Comparison of ENCODE assay signal across 17 mouse cellular contexts in the genomic region with DNA sequence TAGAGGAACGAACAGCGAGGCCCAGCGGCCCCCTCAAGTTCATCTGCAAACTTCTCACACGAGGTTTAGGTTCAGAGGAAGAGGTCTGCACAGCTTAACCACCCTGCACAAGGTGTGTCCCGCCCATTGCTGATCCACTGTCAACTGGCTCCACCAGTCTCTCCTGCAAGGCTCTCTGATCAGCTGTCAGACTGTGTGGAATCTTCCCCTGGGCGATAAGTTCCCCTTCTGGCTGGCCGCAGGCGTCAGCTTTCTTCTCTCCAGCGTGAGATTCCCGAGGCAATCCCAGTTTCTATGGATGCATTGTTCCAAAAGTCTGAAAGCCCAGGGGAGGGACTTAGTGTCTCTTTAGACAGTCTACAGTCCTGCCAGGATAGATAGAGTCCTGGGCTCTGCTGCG. TPM values are rescaled to one million over a fixed set of nuclear protein-coding genes. Genes with fewer than 3 reads are reported as not detected.
DNase-seq lines count a peak whose midpoint lies in the region; ATAC-seq and TF ChIP-seq lines count a peak whose summit lies in the region.
"Had no signal": no experiment of that assay in that cellular context is flagged by ENCODE, and none has a peak within 500 bp of the region (broad histone marks: within the 10 kb centered on the region; RNA-seq: fewer than 3 reads in every experiment).

No protein-coding gene starts in this region.

- H3K4me3 ChIP-seq in gastrocnemius, adult 2 months = peak overlapping the region; percentile 55
- H3K4me3 ChIP-seq in kidney, embryonic 16.5 days (ENCODE audit: low read length) = no peak overlapping the region
- H3K4me3 ChIP-seq in limb, embryonic 12.5 days (replicated peaks) = no peak overlapping the region
- H3K4me3 ChIP-seq: kidney, embryonic 15.5 days; liver, embryonic 15.5 days; neural tube, embryonic 12.5 days; stomach, embryonic 15.5 days had no signal

- no peaks in the 10 kb centered on the region for H3K36me3 ChIP-seq in kidney, embryonic 16.5 days (ENCODE audit: insufficient read depth, low read length)
- no peaks in the 10 kb centered on the region for H3K36me3 ChIP-seq in limb, embryonic 12.5 days
- H3K36me3 ChIP-seq: kidney, embryonic 15.5 days; liver, embryonic 15.5 days; neural tube, embryonic 12.5 days; stomach, embryonic 15.5 days had no signal

- H3K9me3 ChIP-seq in kidney, embryonic 16.5 days (ENCODE audit: low read length) = no peaks in the 10 kb centered on the region
- H3K9me3 ChIP-seq in limb, embryonic 12.5 days = no peaks in the 10 kb centered on the region
- H3K9me3 ChIP-seq: G1E; kidney, embryonic 15.5 days; liver, embryonic 15.5 days; neural tube, embryonic 12.5 days; stomach, embryonic 15.5 days had no signal

- 0 out of 2 replicates have a peak, but pooled peaks cover 3% of the 10 kb centered on the region for H3K4me1 ChIP-seq in kidney, embryonic 16.5 days (ENCODE audit: insufficient read depth, low read length)
- H3K4me1 ChIP-seq in limb, embryonic 12.5 days (replicated peaks) = peaks cover 6% of the 10 kb centered on the region; the same call in 1 of the 2 replicates
- H3K4me1 ChIP-seq: stomach, embryonic 15.5 days had no signal

- peak overlapping the region; percentile 92 for H3K27ac ChIP-seq in gastrocnemius, adult 2 months
- no peak overlapping the region for H3K27ac ChIP-seq in kidney, embryonic 16.5 days (ENCODE audit: low read length)
- 0 out of 2 replicates have a peak overlapping the region, but pooled peaks have one; percentile 7 for H3K27ac ChIP-seq in limb, embryonic 12.5 days
- H3K27ac ChIP-seq: kidney, embryonic 15.5 days; liver, embryonic 15.5 days; neural tube, embryonic 12.5 days; stomach, embryonic 15.5 days had no signal

- no peaks in the 10 kb centered on the region for H3K27me3 ChIP-seq in kidney, embryonic 16.5 days (ENCODE audit: insufficient read depth, low read length)
- no peaks in the 10 kb centered on the region for H3K27me3 ChIP-seq in limb, embryonic 12.5 days
- H3K27me3 ChIP-seq: kidney, embryonic 15.5 days; stomach, embryonic 15.5 days had no signal

- WGBS in kidney, embryonic 16.5 days = 68% methylated on average over 11 of the region's 11 CpGs
- WGBS in limb, embryonic 12.5 days = 65% methylated on average over 11 of the region's 11 CpGs

- no peak for TF ChIP-seq CTCF in gastrocnemius, adult 2 months (IDR thresholded peaks at IDR 0.05)

- intact Hi-C loops in gastrocnemius, adult 2 months (cut with DNase I) = no loop called here

- no peak for DNase-seq in gastrocnemius, adult 2 months
- DNase-seq in gastrocnemius, adult 18-20 months (ENCODE audit: low spot score) = no peak
- DNase-seq in kidney, postnatal 10 days = peak; percentile 3
- DNase-seq in ZHBTc4 (ENCODE audit: low read depth, low spot score) = peak; percentile 89
- DNase-seq: B cell, adult 2 months; cerebellum, adult 18-20 months had no signal

- no peak overlapping the region for H3K4me2 ChIP-seq in kidney, embryonic 16.5 days (replicated peaks; ENCODE audit: low read depth, low read length)
- H3K4me2 ChIP-seq in limb, embryonic 12.5 days = no peak overlapping the region
- H3K4me2 ChIP-seq: kidney, embryonic 15.5 days; midbrain, embryonic 11.5 days; neural tube, embryonic 12.5 days; stomach, embryonic 15.5 days had no signal

- H3K9ac ChIP-seq in kidney, embryonic 16.5 days (replicated peaks; ENCODE audit: low read length) = no peak overlapping the region
- 0 out of 2 replicates have a peak overlapping the region, but pooled peaks have one; percentile 23 for H3K9ac ChIP-seq in limb, embryonic 12.5 days (replicated peaks)
- H3K9ac ChIP-seq: kidney, embryonic 15.5 days; liver, embryonic 15.5 days; neural tube, embryonic 12.5 days; stomach, embryonic 15.5 days had no signal

- ATAC-seq in kidney, embryonic 16.5 days (ENCODE audit: low FRiP score, low TSS enrichment) = no peak
- ATAC-seq in limb, embryonic 12.5 days (ENCODE audit: insufficient number of reproducible peaks, insufficient read depth, low FRiP score, low TSS enrichment, low read depth) = no peak
- no peak for ATAC-seq in CD4-positive, CD25-positive, alpha-beta regulatory T cell, adult 4 months
- ATAC-seq in activated CD4-positive, CD25-positive, alpha-beta regulatory T cell, adult 4 months = no peak
- ATAC-seq: hindbrain, embryonic 16.5 days had no signal

RNA-seq across cellular contexts. Expression of gene Rbm38, which starts 38.0 kb away (rescaled TPM):
- total RNA-seq in gastrocnemius, adult 2 months (2021) = 100 to 1,000 TPM; 181 to 246 TPM
- total RNA-seq in gastrocnemius, adult 18-20 months (2021) = 100 to 1,000 TPM; 225 to 230 TPM
- 35.4 and 37.0 TPM in 2 replicates for polyA plus RNA-seq in kidney, embryonic 16.5 days (2015; fragmentation: Nextera tagmentation; extraction: Ambion mirVana)
- polyA plus RNA-seq in limb, embryonic 12.5 days (2016; fragmentation: Nextera tagmentation; extraction: Ambion mirVana) = 40.1 and 45.6 TPM in 2 replicates
- 100 to 1,000 TPM; 154 to 194 TPM for polyA plus RNA-seq in CD4-positive, CD25-positive, alpha-beta regulatory T cell, adult 4 months (2017; shearing (Covaris generic))
- 100 to 1,000 TPM; 154 to 186 TPM for polyA plus RNA-seq in activated CD4-positive, CD25-positive, alpha-beta regulatory T cell, adult 4 months (2017; shearing (Covaris generic))

RNA-seq across cellular contexts. Expression of gene Rae1, which starts 58.3 kb away (rescaled TPM):
- total RNA-seq in gastrocnemius, adult 2 months (2021) = 10 to 100 TPM; 12.4 to 14.4 TPM
- total RNA-seq in gastrocnemius, adult 18-20 months (2021) = 10 to 100 TPM; 11.0 to 11.2 TPM
- 143 and 146 TPM in 2 replicates for polyA plus RNA-seq in kidney, embryonic 16.5 days (2015; fragmentation: Nextera tagmentation; extraction: Ambion mirVana)
- polyA plus RNA-seq in limb, embryonic 12.5 days (2016; fragmentation: Nextera tagmentation; extraction: Ambion mirVana) = 157 TPM in 2 replicates
- polyA plus RNA-seq in CD4-positive, CD25-positive, alpha-beta regulatory T cell, adult 4 months (2017; shearing (Covaris generic)) = 10 to 100 TPM; 44.2 to 44.5 TPM
- 10 to 100 TPM; 54.5 to 63.6 TPM for polyA plus RNA-seq in activated CD4-positive, CD25-positive, alpha-beta regulatory T cell, adult 4 months (2017; shearing (Covaris generic))

Comparison
In these comparisons a context has a peak if more than half of its experiments do, and no peak if none do; other contexts are left out.
1. DNase-seq: peak in kidney, postnatal 10 days (single experiment) and ZHBTc4 (single experiment); none in gastrocnemius, adult 2 months (single experiment) and gastrocnemius, adult 18-20 months (single experiment).